In the genomic region with DNA sequence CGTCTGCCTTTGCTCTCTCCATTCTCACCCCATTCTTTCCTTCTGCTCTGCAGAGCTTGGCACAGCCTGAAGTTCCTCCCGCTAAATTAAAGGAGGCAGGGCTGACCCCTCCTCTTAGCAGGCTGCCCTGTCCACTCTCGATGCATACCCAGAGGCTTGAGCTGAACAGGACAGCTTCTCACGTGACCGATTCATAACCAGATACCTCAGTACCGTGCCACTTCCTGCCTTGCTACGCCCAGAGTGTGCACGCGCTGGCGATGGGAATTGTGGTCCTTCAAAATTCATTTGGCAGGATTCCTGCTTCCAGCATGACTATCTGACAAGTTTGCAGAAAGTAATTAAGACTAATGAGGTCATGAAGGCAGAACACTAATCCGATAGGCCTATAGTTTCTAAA, we compare ENCODE assay signal across 26 mouse cellular contexts.
A peak's percentile ranks its signal among the peaks of the same experiment; 100 is the strongest.
DNase-seq lines count a peak whose midpoint lies in the region; ATAC-seq lines count a peak whose summit lies in the region.
"Had no signal": no experiment of that assay in that cellular context is flagged by ENCODE, and none has a peak within 500 bp of the region (broad histone marks: within the 10 kb centered on the region; RNA-seq: fewer than 3 reads in every experiment).

No protein-coding gene starts in this region.

- H3K9ac ChIP-seq in kidney, embryonic 16.5 days (replicated peaks; ENCODE audit: low read length), result no peak overlapping the region
- no peak overlapping the region for H3K9ac ChIP-seq in lung, embryonic 16.5 days (ENCODE audit: low read length)
- H3K9ac ChIP-seq: embryonic facial prominence, embryonic 13.5 days; forebrain, embryonic 12.5 days; forebrain, embryonic 15.5 days; heart, embryonic 13.5 days had no signal

- H3K27me3 ChIP-seq in kidney, embryonic 16.5 days (ENCODE audit: insufficient read depth, low read length), result no peaks in the 10 kb centered on the region
- H3K27me3 ChIP-seq in lung, embryonic 16.5 days (ENCODE audit: control insufficient read depth, insufficient read depth, low read depth, low read length), result no peaks in the 10 kb centered on the region
- H3K27me3 ChIP-seq: embryonic facial prominence, embryonic 13.5 days; forebrain, embryonic 12.5 days; forebrain, embryonic 15.5 days; heart, embryonic 13.5 days had no signal

- peak; percentile 61; the same call in 1 of the 2 replicates for ATAC-seq in kidney, embryonic 16.5 days (ENCODE audit: low FRiP score, low TSS enrichment)
- ATAC-seq in lung, embryonic 16.5 days (ENCODE audit: low read depth), result no peak
- ATAC-seq in frontal cortex, adult (ENCODE audit: low TSS enrichment), result no peak
- ATAC-seq: forebrain, embryonic 15.5 days; Patski had no signal

- no peak overlapping the region for H3K4me3 ChIP-seq in kidney, embryonic 16.5 days (ENCODE audit: low read length)
- H3K4me3 ChIP-seq in lung, embryonic 16.5 days (ENCODE audit: low read length), result no peak overlapping the region
- H3K4me3 ChIP-seq: embryonic facial prominence, embryonic 10.5 days; embryonic facial prominence, embryonic 13.5 days; erythroblast, embryonic 14.5 days; forebrain, embryonic 12.5 days; forebrain, embryonic 15.5 days; heart, adult 2 months; heart, embryonic 10.5 days; heart, embryonic 13.5 days had no signal

- peak; percentile 13 for DNase-seq in embryo, embryonic 10 days (ENCODE audit: low spot score)
- DNase-seq in embryo, embryonic 10.5 days (ENCODE audit: low spot score), result no peak
- no peak for DNase-seq in kidney, postnatal 4 days
- no peak for DNase-seq in lung, postnatal 14 days
- DNase-seq in adrenal gland, postnatal 25 days, result no peak
- DNase-seq: adrenal gland, adult 2 months; adrenal gland, postnatal 14 days; cerebellum, adult 9-10 months; cerebellum, postnatal 14 days; embryo, embryonic 11 days; gastrocnemius, postnatal 10 days; gastrocnemius, postnatal 36 days; heart, adult 2 months; heart, postnatal 14 days; heart, postnatal 4 days had no signal

- H3K36me3 ChIP-seq in kidney, embryonic 16.5 days (ENCODE audit: insufficient read depth, low read length), result no peaks in the 10 kb centered on the region
- H3K36me3 ChIP-seq in lung, embryonic 16.5 days (ENCODE audit: control insufficient read depth, insufficient read depth, low read length), result no peaks in the 10 kb centered on the region
- H3K36me3 ChIP-seq: embryonic facial prominence, embryonic 10.5 days; embryonic facial prominence, embryonic 13.5 days; forebrain, embryonic 12.5 days; forebrain, embryonic 15.5 days; heart, embryonic 10.5 days; heart, embryonic 13.5 days had no signal

- 66% methylated on average over 11 of the region's 11 CpGs for WGBS in kidney, embryonic 16.5 days
- 55% methylated on average over 11 of the region's 11 CpGs for WGBS in lung, embryonic 16.5 days

- no peaks in the 10 kb centered on the region for H3K9me3 ChIP-seq in kidney, embryonic 16.5 days (ENCODE audit: low read length)
- H3K9me3 ChIP-seq in lung, embryonic 16.5 days (ENCODE audit: control insufficient read depth, low read length), result no peaks in the 10 kb centered on the region
- H3K9me3 ChIP-seq: embryonic facial prominence, embryonic 10.5 days; embryonic facial prominence, embryonic 13.5 days; forebrain, embryonic 12.5 days; forebrain, embryonic 15.5 days; heart, embryonic 10.5 days; heart, embryonic 13.5 days had no signal

- H3K4me2 ChIP-seq in kidney, embryonic 16.5 days (replicated peaks; ENCODE audit: low read depth, low read length), result no peak overlapping the region
- 0 out of 2 replicates have a peak overlapping the region, but pooled peaks have one; percentile 11 for H3K4me2 ChIP-seq in lung, embryonic 16.5 days (ENCODE audit: low read depth, low read length)
- H3K4me2 ChIP-seq: embryonic facial prominence, embryonic 13.5 days; forebrain, embryonic 12.5 days; forebrain, embryonic 15.5 days; heart, embryonic 13.5 days had no signal

- H3K4me1 ChIP-seq in kidney, embryonic 16.5 days (ENCODE audit: insufficient read depth, low read length), result no peaks in the 10 kb centered on the region
- peaks cover 4% of the 10 kb centered on the region; the same call in 1 of the 2 replicates for H3K4me1 ChIP-seq in lung, embryonic 16.5 days (replicated peaks; ENCODE audit: control insufficient read depth, insufficient read depth, low read length)
- H3K4me1 ChIP-seq: embryonic facial prominence, embryonic 13.5 days; forebrain, embryonic 12.5 days; forebrain, embryonic 15.5 days; heart, embryonic 10.5 days; heart, embryonic 13.5 days had no signal

- H3K27ac ChIP-seq in kidney, embryonic 16.5 days (ENCODE audit: low read length), result no peak overlapping the region
- H3K27ac ChIP-seq in lung, embryonic 16.5 days (ENCODE audit: low read length), result no peak overlapping the region
- H3K27ac ChIP-seq: embryonic facial prominence, embryonic 10.5 days; embryonic facial prominence, embryonic 13.5 days; forebrain, embryonic 12.5 days; forebrain, embryonic 15.5 days; heart, adult 2 months; heart, embryonic 10.5 days; heart, embryonic 13.5 days had no signal
